Mouse (Mus musculus): ENCODE measurements around the gene Pth2r. TPM values are rescaled to one million over a fixed set of nuclear protein-coding genes. Genes with fewer than 3 reads are reported as not detected.

Pth2r gene
- polyA plus RNA-seq, 1 experiment: not detected

GRCm38 (mm10) chr1:65334026-65334425 lies 52.2 kb downstream of the Pth2r start:
- Histone ChIP-seq H3K27ac (ENCODE audit: insufficient read depth, low read length) (no peak overlapping the region), H3K4me3 (ENCODE audit: low read depth, low read length) (no peak overlapping the region), H3K27me3 (ENCODE audit: control insufficient read depth, insufficient read depth, low read length, poor library complexity, severe bottlenecking) (no peaks in the 10 kb centered on the region), H3K9me3 (replicated peaks; ENCODE audit: control insufficient read depth, insufficient read depth, low read length, poor library complexity, severe bottlenecking) (no peaks in the 10 kb centered on the region; the same call in 1 of the 2 replicates), H3K4me1 (ENCODE audit: control insufficient read depth, insufficient read depth, low read length) (no peaks in the 10 kb centered on the region), H3K9ac (ENCODE audit: low read depth, poor library complexity, severe bottlenecking) (no peak overlapping the region), H3K36me3 (ENCODE audit: control insufficient read depth, insufficient read depth, low read length, poor library complexity, severe bottlenecking) (no peaks in the 10 kb centered on the region)
- TF ChIP-seq POLR2A (IDR thresholded peaks at IDR 0.05; ENCODE audit: insufficient read depth, low read length) (no peak), CTCF (IDR thresholded peaks at IDR 0.05; ENCODE audit: low read depth, low read length) (no peak), EP300 (IDR thresholded peaks at IDR 0.05; ENCODE audit: insufficient read depth, low read depth, low read length) (no peak)

- Histone ChIP-seq H3K36me3 (ENCODE audit: control insufficient read depth, insufficient read depth, low read length, poor library complexity, severe bottlenecking) (no peaks in the 10 kb centered on the region), H3K27ac (ENCODE audit: insufficient read depth, low read length) (no peak overlapping the region), H3K9ac (ENCODE audit: low read depth, poor library complexity, severe bottlenecking) (no peak overlapping the region), H3K9me3 (replicated peaks; ENCODE audit: control insufficient read depth, insufficient read depth, low read length, poor library complexity, severe bottlenecking) (no peaks in the 10 kb centered on the region; the same call in 1 of the 2 replicates), H3K4me1 (ENCODE audit: control insufficient read depth, insufficient read depth, low read length) (no peaks in the 10 kb centered on the region), H3K27me3 (ENCODE audit: control insufficient read depth, insufficient read depth, low read length, poor library complexity, severe bottlenecking) (no peaks in the 10 kb centered on the region), H3K4me3 (ENCODE audit: low read depth, low read length) (no peak overlapping the region)
- TF ChIP-seq POLR2A (IDR thresholded peaks at IDR 0.05; ENCODE audit: insufficient read depth, low read length): no peak
- no peak for TF ChIP-seq EP300 (IDR thresholded peaks at IDR 0.05; ENCODE audit: insufficient read depth, low read depth, low read length)
- TF ChIP-seq CTCF (IDR thresholded peaks at IDR 0.05; ENCODE audit: low read depth, low read length): no peak
These were observed 55.9 kb downstream of the Pth2r start for GRCm38 (mm10) chr1:65337768-65338167.

- H3K9ac ChIP-seq (ENCODE audit: low read depth, poor library complexity, severe bottlenecking): no peak overlapping the region
- no peaks in the 10 kb centered on the region; the same call in 1 of the 2 replicates for H3K9me3 ChIP-seq (replicated peaks; ENCODE audit: control insufficient read depth, insufficient read depth, low read length, poor library complexity, severe bottlenecking)
- no peak overlapping the region for H3K4me3 ChIP-seq (ENCODE audit: low read depth, low read length)
- H3K36me3 ChIP-seq (ENCODE audit: control insufficient read depth, insufficient read depth, low read length, poor library complexity, severe bottlenecking): no peaks in the 10 kb centered on the region
- H3K4me1 ChIP-seq (ENCODE audit: control insufficient read depth, insufficient read depth, low read length): no peaks in the 10 kb centered on the region
- H3K27me3 ChIP-seq (ENCODE audit: control insufficient read depth, insufficient read depth, low read length, poor library complexity, severe bottlenecking): no peaks in the 10 kb centered on the region
- no peak overlapping the region for H3K27ac ChIP-seq (ENCODE audit: insufficient read depth, low read length)
- TF ChIP-seq CTCF (IDR thresholded peaks at IDR 0.05; ENCODE audit: low read depth, low read length): no peak
- no peak for TF ChIP-seq POLR2A (IDR thresholded peaks at IDR 0.05; ENCODE audit: insufficient read depth, low read length)
- TF ChIP-seq EP300 (IDR thresholded peaks at IDR 0.05; ENCODE audit: insufficient read depth, low read depth, low read length): no peak
These were observed 58.4 kb downstream of the Pth2r start for GRCm38 (mm10) chr1:65340240-65340639.

- H3K27ac ChIP-seq (ENCODE audit: insufficient read depth, low read length): no peak overlapping the region
- TF ChIP-seq POLR2A (IDR thresholded peaks at IDR 0.05; ENCODE audit: insufficient read depth, low read length): no peak
- TF ChIP-seq EP300 (IDR thresholded peaks at IDR 0.05; ENCODE audit: insufficient read depth, low read depth, low read length): no peak
- no peak for TF ChIP-seq CTCF (IDR thresholded peaks at IDR 0.05; ENCODE audit: low read depth, low read length)
- no peak overlapping the region for H3K9ac ChIP-seq (ENCODE audit: low read depth, poor library complexity, severe bottlenecking)
- H3K36me3 ChIP-seq (ENCODE audit: control insufficient read depth, insufficient read depth, low read length, poor library complexity, severe bottlenecking): no peaks in the 10 kb centered on the region
- H3K27me3 ChIP-seq (ENCODE audit: control insufficient read depth, insufficient read depth, low read length, poor library complexity, severe bottlenecking): no peaks in the 10 kb centered on the region
- peaks cover 4% of the 10 kb centered on the region for H3K9me3 ChIP-seq (replicated peaks; ENCODE audit: control insufficient read depth, insufficient read depth, low read length, poor library complexity, severe bottlenecking)
- no peak overlapping the region for H3K4me3 ChIP-seq (ENCODE audit: low read depth, low read length)
- no peaks in the 10 kb centered on the region for H3K4me1 ChIP-seq (ENCODE audit: control insufficient read depth, insufficient read depth, low read length)
These were observed 71.1 kb downstream of the Pth2r start for GRCm38 (mm10) chr1:65352979-65353378.

GRCm38 (mm10) chr1:65354153-65354552 lies 72.3 kb downstream of the Pth2r start:
- Histone ChIP-seq H3K27me3 (ENCODE audit: control insufficient read depth, insufficient read depth, low read length, poor library complexity, severe bottlenecking) (no peaks in the 10 kb centered on the region), H3K9ac (ENCODE audit: low read depth, poor library complexity, severe bottlenecking) (no peak overlapping the region), H3K9me3 (replicated peaks; ENCODE audit: control insufficient read depth, insufficient read depth, low read length, poor library complexity, severe bottlenecking) (peaks cover 9% of the 10 kb centered on the region), H3K36me3 (ENCODE audit: control insufficient read depth, insufficient read depth, low read length, poor library complexity, severe bottlenecking) (no peaks in the 10 kb centered on the region), H3K27ac (ENCODE audit: insufficient read depth, low read length) (no peak overlapping the region), H3K4me1 (ENCODE audit: control insufficient read depth, insufficient read depth, low read length) (no peaks in the 10 kb centered on the region), H3K4me3 (ENCODE audit: low read depth, low read length) (no peak overlapping the region)
- TF ChIP-seq EP300 (IDR thresholded peaks at IDR 0.05; ENCODE audit: insufficient read depth, low read depth, low read length) (no peak), POLR2A (IDR thresholded peaks at IDR 0.05; ENCODE audit: insufficient read depth, low read length) (no peak), CTCF (IDR thresholded peaks at IDR 0.05; ENCODE audit: low read depth, low read length) (no peak)

- H3K9ac ChIP-seq (ENCODE audit: low read depth, poor library complexity, severe bottlenecking): no peak overlapping the region
- no peaks in the 10 kb centered on the region for H3K9me3 ChIP-seq (replicated peaks; ENCODE audit: control insufficient read depth, insufficient read depth, low read length, poor library complexity, severe bottlenecking)
- H3K4me3 ChIP-seq (ENCODE audit: low read depth, low read length): no peak overlapping the region
- TF ChIP-seq POLR2A (IDR thresholded peaks at IDR 0.05; ENCODE audit: insufficient read depth, low read length): no peak
- no peak for TF ChIP-seq EP300 (IDR thresholded peaks at IDR 0.05; ENCODE audit: insufficient read depth, low read depth, low read length)
- peak; percentile 82 for TF ChIP-seq CTCF (IDR thresholded peaks at IDR 0.05; ENCODE audit: low read depth, low read length)
- no peaks in the 10 kb centered on the region for H3K27me3 ChIP-seq (ENCODE audit: control insufficient read depth, insufficient read depth, low read length, poor library complexity, severe bottlenecking)
- no peaks in the 10 kb centered on the region for H3K36me3 ChIP-seq (ENCODE audit: control insufficient read depth, insufficient read depth, low read length, poor library complexity, severe bottlenecking)
- no peaks in the 10 kb centered on the region for H3K4me1 ChIP-seq (ENCODE audit: control insufficient read depth, insufficient read depth, low read length)
- no peak overlapping the region for H3K27ac ChIP-seq (ENCODE audit: insufficient read depth, low read length)
These were observed 106.5 kb downstream of the Pth2r start for GRCm38 (mm10) chr1:65388328-65388727.

All from ES-Bruce4 (cell line).